Mouse (Mus musculus): ENCODE results near the gene Zfp217. TPM values are rescaled to one million over a fixed set of nuclear protein-coding genes. Genes with fewer than 3 reads are reported as not detected.

Zfp217 gene
- polyA plus RNA-seq, 1 experiment from 2014 or later, result 3.7 TPM

DNA sequence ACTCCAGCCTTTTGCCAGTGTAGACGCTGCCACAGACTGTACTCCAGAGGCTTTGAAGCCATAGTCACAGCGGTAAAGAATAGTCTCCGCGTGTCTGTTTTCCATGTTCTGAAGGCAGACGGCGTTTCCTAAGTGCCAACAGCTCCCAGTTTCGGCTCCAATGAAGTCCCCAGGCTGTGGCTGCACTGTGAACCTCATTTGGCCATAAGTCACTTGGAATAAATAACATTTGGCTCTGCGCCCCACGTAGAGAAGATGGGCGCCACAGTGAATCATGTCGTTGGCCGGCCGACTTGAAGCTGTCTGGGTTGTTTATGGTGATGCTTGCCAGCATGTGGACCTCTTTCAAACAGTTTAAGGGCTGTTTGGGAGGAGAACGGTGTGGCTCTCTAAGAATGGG is 89.1 kb downstream of the Zfp217 start:
- H3K4me2 ChIP-seq, result no peak overlapping the region
- ATAC-seq (replicated peaks; ENCODE audit: insufficient number of reproducible peaks, low FRiP score, low TSS enrichment), result no peak
- H3K9me3 ChIP-seq (replicated peaks; ENCODE audit: control insufficient read depth, low read length), result no peaks in the 10 kb centered on the region
- H3K36me3 ChIP-seq (ENCODE audit: control insufficient read depth, insufficient read depth, low read length), result no peaks in the 10 kb centered on the region
- H3K27me3 ChIP-seq (ENCODE audit: control insufficient read depth, insufficient read depth, low read length), result no peaks in the 10 kb centered on the region
- 88% methylated on average over 14 of the region's 14 CpGs for WGBS (ENCODE audit: insufficient replicate concordance)
- no peak overlapping the region for H3K27ac ChIP-seq (ENCODE audit: low read depth, low read length)
- H3K9ac ChIP-seq (ENCODE audit: low read depth, low read length), result no peak overlapping the region
- H3K4me1 ChIP-seq (ENCODE audit: control insufficient read depth, insufficient read depth, low read length), result no peaks in the 10 kb centered on the region
- no peak overlapping the region for H3K4me3 ChIP-seq (ENCODE audit: low read depth, low read length)
